Mouse (Mus musculus): ENCODE results near the gene Vwa3a.

DNA sequence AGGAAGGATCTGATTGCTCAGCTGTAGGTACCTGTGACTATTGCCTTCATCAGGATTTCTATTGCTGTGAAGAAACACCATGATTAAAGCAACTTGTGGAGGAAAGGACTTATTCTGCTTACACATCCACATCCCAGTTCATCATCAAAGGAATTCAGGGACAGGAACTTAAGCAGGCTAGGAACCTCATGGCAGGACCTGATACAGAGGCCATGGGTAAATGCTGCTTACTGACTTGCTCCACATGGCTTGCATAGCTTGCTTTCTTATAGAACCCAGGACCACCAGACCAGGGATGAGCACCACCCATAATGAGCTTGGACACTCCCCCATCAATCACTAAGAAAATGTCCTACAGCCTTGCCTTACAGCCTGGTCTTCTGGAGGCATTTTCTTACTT lies 9.4 kb downstream of the Vwa3a start:
- no peak for TF ChIP-seq CTCF (IDR thresholded peaks at IDR 0.05; ENCODE audit: extremely low read depth, insufficient read length, insufficient replicate concordance, low read depth, low read length)
- no peak for TF ChIP-seq POLR2A (IDR thresholded peaks at IDR 0.05; ENCODE audit: low read depth, low read length)

Measured in small intestine, adult 2 months (tissue).